Mouse (Mus musculus) left cerebral cortex, postnatal 25 days (tissue): ENCODE data around the gene Arntl. TPM values are rescaled to one million over a fixed set of nuclear protein-coding genes. Genes with fewer than 3 reads are reported as not detected.
A peak's percentile ranks its signal among the peaks of the same experiment; 100 is the strongest.
"Not testable (repeated sequence)": the region's sequence is repeated elsewhere in the genome, so short reads cannot be mapped to it uniquely, and the experiment has no call there.

ENCODE experiments used
- DNase-seq, 2 experiments: peaks; one replicate each; pipeline ENCODE4 v3.0.0; 2022; ENCODE audit warnings: low spot score in 2 of 2, mixed read lengths in 1 of 2
- intact Hi-C: fragments of 180-260 bp; cut with DNase I; formaldehyde crosslinking; loops from one replicate; pipeline ENCODE4 v1.15.1; 2025
- total RNA-seq, 2 experiments: library from RNA; stranded (reverse); gene quantifications; 2 replicates each; pipeline ENCODE4 v1.2.3; 2021

Arntl gene
- total RNA-seq, 2 experiments from 2014 or later = 38.1 to 48.8 TPM

- intact Hi-C loops = loop anchor here (5.0 kb wide), 1 partner anchor 84 kb away; no protein-coding TSS in a partner anchor
- DNase-seq = peak in 1 of 2 experiments; percentile 74
Observed at GRCm38 (mm10) chr7:113246512-113246911, 39.2 kb downstream of the Arntl start.

DNA sequence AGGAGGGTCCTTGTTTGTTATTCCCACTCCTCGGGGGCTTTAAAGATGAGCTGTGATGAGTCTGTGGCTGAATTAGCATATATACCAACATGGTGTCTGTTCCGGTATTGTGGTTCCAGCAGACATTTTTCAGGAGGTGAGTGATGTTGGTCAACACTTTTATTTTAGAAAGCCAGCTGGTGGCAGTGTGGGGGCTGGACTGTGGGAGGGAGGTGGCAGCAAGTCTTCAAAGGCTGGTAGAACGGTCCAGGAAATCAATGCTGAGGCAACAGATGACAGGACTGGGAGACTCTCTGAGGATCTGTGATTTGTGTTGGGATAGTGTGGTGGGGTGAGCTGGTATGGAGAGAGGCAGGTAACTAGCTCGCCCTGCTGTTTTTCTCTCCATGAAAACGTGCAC, 39.9 kb downstream of the Arntl start:
- intact Hi-C loops = loop anchor here (5.0 kb wide), 1 partner anchor 85 kb away; no protein-coding TSS in a partner anchor
- DNase-seq = peak in 1 of 2 experiments; percentile 93

- intact Hi-C loops = loop anchor here (1.0 to 5.0 kb wide), 2 partner anchors 41 to 87 kb away; no protein-coding TSS in a partner anchor
- DNase-seq = peak; percentile 72 to 94
Observed at GRCm38 (mm10) chr7:113249134-113249825, 42.0 kb downstream of the Arntl start.

GRCm38 (mm10) chr7:113250433-113250991, 43.2 kb downstream of the Arntl start:
- intact Hi-C loops = loop anchor here (1.0 kb wide), 1 partner anchor 107 kb away; no protein-coding TSS in a partner anchor
- DNase-seq = peak in 1 of 2 experiments; percentile 69

- DNase-seq = peak in 1 of 2 experiments; percentile 59
- intact Hi-C loops = no loop called here
Observed at GRCm38 (mm10) chr7:113251001-113251400, 43.7 kb downstream of the Arntl start.

GRCm38 (mm10) chr7:113251554-113251953, 44.3 kb downstream of the Arntl start:
- peak in 1 of 2 experiments; percentile 49 for DNase-seq
- intact Hi-C loops = no loop called here

- intact Hi-C loops = no loop called here
- DNase-seq = no peak
Observed at GRCm38 (mm10) chr7:113253777-113254405, 46.6 kb downstream of the Arntl start.

- DNase-seq = peak in 1 of 2 experiments; percentile 58
- intact Hi-C loops = no loop called here
Observed at GRCm38 (mm10) chr7:113256046-113256445, 48.8 kb downstream of the Arntl start.

- intact Hi-C loops = no loop called here
- DNase-seq = no peak
Observed at GRCm38 (mm10) chr7:113258430-113258829, 51.2 kb downstream of the Arntl start.

- no peak for DNase-seq
- intact Hi-C loops = no loop called here
Observed at GRCm38 (mm10) chr7:113260321-113261167, 53.3 kb downstream of the Arntl start.

- intact Hi-C loops = no loop called here
- DNase-seq = no peak
Observed at GRCm38 (mm10) chr7:113261690-113262089, 54.4 kb downstream of the Arntl start.

DNA sequence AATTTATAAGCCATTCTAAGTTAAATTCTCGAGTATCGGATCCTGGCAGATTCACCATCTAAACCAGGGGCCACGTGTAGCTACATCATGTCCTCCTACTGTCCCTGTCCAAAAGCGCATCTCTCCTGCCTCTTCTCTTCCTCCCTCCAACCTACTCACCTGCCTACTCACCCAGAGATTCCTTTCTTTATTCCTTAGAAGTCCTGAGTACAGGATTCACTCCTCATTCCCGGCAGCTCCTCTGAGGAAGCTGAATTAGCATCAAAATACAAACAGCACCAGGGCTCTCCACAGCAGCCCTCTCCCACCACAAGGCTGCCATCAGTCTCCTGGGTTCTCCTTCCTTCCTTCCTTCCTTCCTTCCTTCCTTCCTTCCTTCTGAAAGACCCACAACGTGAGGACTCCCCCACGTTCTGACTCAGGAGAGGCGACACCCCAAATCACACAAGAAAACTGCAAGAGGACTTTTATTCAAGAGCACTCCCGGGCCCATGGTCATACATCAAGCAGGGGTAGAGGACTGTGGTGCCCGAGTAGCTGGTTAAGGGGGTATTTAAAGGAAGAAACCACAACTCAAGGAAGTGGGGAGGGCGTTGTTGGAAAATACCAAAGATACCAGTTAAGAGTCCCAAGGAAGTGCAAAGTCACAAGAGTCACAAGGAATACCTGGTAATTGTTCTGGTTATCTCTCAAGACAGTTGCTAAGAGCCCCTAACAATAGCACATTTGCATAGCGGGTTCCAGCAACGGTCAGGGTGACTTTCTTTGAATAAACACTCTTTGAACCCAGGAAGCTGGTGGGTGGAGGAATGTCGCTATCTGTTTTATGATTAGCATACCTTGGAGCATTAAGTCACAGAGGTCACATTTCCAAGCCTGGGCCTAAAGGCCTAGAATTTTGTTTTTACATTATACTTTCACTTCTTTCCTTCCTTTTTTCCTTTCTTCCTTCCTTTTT, 55.5 kb downstream of the Arntl start:
- intact Hi-C loops, DNase-seq: not testable (repeated sequence)

DNA sequence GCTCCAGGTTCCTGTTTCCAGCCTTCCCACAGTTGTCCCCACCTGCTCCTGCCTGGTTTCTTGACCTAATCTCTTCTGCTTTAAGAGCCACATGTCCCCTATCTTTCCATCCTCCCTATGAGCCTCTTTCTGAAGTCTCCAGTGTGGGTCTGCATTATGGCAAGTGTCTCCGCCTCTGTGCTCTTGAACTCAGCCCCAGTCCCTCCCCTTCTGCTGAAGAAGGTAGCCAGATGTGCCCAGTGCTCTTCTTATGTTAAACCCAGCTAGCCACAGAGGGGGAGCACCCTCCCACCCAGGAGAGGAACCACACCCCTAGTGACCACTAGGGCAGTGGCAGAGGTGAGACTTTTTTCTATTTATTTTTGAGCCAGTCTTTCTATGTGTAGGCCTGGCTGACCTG, 56.7 kb downstream of the Arntl start:
- intact Hi-C loops = no loop called here
- DNase-seq = no peak

GRCm38 (mm10) chr7:113268287-113268686, 61.0 kb downstream of the Arntl start:
- peak; percentile 63 to 68 for DNase-seq
- intact Hi-C loops = loop anchor here (1.0 to 5.0 kb wide), 2 partner anchors 125 to 351 kb away; no protein-coding TSS in a partner anchor

- intact Hi-C loops = loop anchor here (5.0 kb wide), 1 partner anchor 352 kb away; no protein-coding TSS in a partner anchor
- no peak for DNase-seq
Observed at GRCm38 (mm10) chr7:113269081-113269480, 61.8 kb downstream of the Arntl start.

- DNase-seq = no peak
- intact Hi-C loops = loop anchor here (5.0 kb wide), 1 partner anchor 353 kb away; no protein-coding TSS in a partner anchor
Observed at GRCm38 (mm10) chr7:113269921-113270320, 62.7 kb downstream of the Arntl start.

DNA sequence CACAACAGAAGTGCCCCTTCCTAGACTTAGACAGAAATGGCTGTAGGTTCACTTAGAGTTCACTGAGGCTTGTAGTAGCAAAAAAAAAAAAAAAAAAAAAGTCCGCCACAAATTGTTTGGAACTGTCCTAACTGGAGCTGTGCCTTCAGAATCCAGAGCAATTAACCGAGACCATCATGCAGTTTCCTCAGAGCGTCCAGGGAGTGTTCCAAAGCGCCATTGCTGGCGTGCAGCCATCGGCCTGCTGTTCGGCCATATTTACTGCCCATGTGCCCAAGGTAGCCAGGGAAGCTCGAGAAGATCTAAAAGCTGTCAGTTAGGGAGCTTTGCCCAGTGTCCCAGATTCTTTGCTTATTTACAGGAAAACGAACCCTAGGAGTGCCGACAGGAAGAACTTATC, 63.3 kb downstream of the Arntl start:
- intact Hi-C loops = no loop called here

DNA sequence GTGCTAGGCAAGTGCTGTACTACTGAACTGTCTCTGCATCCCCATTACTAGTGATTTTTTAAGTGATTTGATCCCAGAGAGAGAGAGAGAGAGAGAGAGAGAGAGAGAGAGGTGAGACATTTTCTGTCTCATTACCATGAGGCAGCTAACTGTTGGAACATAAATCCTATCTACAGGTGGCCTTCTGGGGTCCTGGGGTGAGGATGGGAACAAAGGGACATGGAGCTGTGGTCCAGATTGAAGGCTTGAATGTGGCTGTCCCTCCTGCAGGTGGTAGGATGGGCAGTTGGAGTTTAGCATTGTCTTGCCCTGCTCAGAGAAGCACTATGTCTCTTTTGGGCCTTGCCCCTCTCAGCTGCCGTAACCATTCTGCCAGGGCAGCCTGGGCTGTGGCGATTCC, 63.7 kb downstream of the Arntl start:
- intact Hi-C loops = no loop called here

More for the DNA sequence above, 63.3 kb downstream of the Arntl start:
- no peak for DNase-seq

More for the DNA sequence above, 63.7 kb downstream of the Arntl start:
- DNase-seq = no peak
